Mouse (Mus musculus) heart, postnatal 10 days (tissue): Measurements from ENCODE around the gene Ppp1r16b. TPM values are rescaled to one million over a fixed set of nuclear protein-coding genes. Genes with fewer than 3 reads are reported as not detected.
A peak's percentile ranks its signal among the peaks of the same experiment; 100 is the strongest.

Experiments used
- DNase-seq, 2 experiments: peaks; one replicate each; pipeline ENCODE4 v3.0.0; 2021
- intact Hi-C: fragments of 180-260 bp; cut with DNase I; formaldehyde crosslinking; loops from one replicate; pipeline ENCODE4 v1.15.1; 2025
- microRNA-seq, 2 experiments: library from miRNA; unstranded; fragments of <30 nt; microRNA quantifications; one replicate each; pipeline ENCODE4 v1.2.0; 2022
- total RNA-seq, 2 experiments: library from RNA; stranded (reverse); gene quantifications; 2 replicates each; pipeline ENCODE4 v1.2.3; 2021

Gene Ppp1r16b
- total RNA-seq, 2 experiments from 2014 or later, result 18.3 to 22.1 TPM

- intact Hi-C loops, result loop anchor here (2.0 kb wide), 1 partner anchor 26 kb away; the partner anchor contains the start of gene Fam83d
- peak; percentile 95 to 96 for DNase-seq
These were observed 129.4 kb downstream of the Ppp1r16b start, which contains the start of gene Dhx35 for GRCm38 (mm10) chr2:158794494-158795004. Dhx35 (plus strand) TSS chr2:158794807.

- intact Hi-C loops, result loop anchor here (2.0 kb wide), 1 partner anchor 26 kb away; the partner anchor contains the start of gene Fam83d
- DNase-seq, result no peak
These were observed 129.8 kb downstream of the Ppp1r16b start for GRCm38 (mm10) chr2:158795043-158795442.

GRCm38 (mm10) chr2:158795875-158796274, 130.7 kb downstream of the Ppp1r16b start:
- intact Hi-C loops, result loop anchor here (2.0 kb wide), 1 partner anchor 27 kb away; the partner anchor contains the start of gene Fam83d
- no peak for DNase-seq

- DNase-seq, result peak in 1 of 2 experiments; percentile 12
- intact Hi-C loops, result no loop called here
These were observed 134.1 kb downstream of the Ppp1r16b start for GRCm38 (mm10) chr2:158799328-158799727.

GRCm38 (mm10) chr2:158800788-158801187, 135.6 kb downstream of the Ppp1r16b start:
- DNase-seq, result no peak
- intact Hi-C loops, result no loop called here

- no peak for DNase-seq
- intact Hi-C loops, result no loop called here
These were observed 138.4 kb downstream of the Ppp1r16b start for GRCm38 (mm10) chr2:158803575-158803974.

- intact Hi-C loops, result no loop called here
- no peak for DNase-seq
These were observed 150.5 kb downstream of the Ppp1r16b start for GRCm38 (mm10) chr2:158815686-158816085.

Small RNAs within 50 kb of the gene (microRNA-seq; reads per million reads assigned to microRNA genes)
- gene Gm26141 (0 reads per million in 2 experiments), gene Mir3474 (3.3 to 3.8 reads per million in 2 experiments)

Other genes with a start within 250 kb of the Ppp1r16b start
- 10 to 100 TPM in 1 of 2 experiments, 1 to 10 TPM in 1; 5.5 to 19.7 TPM for gene Adig, start 162.8 kb upstream of the Ppp1r16b start, total RNA-seq
- gene Arhgap40, start 152.6 kb upstream of the Ppp1r16b start, total RNA-seq, result not detected
- not detected for gene Slc32a1, start 54.6 kb upstream of the Ppp1r16b start, total RNA-seq
- gene Actr5, start 40.5 kb upstream of the Ppp1r16b start, total RNA-seq, result 1 to 10 TPM; 7.5 to 8.2 TPM
- gene Fam83d, start 102.7 kb downstream of the Ppp1r16b start, total RNA-seq, result 1 to 10 TPM; 8.7 to 9.6 TPM
- gene Dhx35, start 129.4 kb downstream of the Ppp1r16b start, total RNA-seq, result 10 to 100 TPM; 24.9 to 30.2 TPM